Mouse (Mus musculus): Measurements from ENCODE around the gene Bcas3. TPM values are rescaled to one million over a fixed set of nuclear protein-coding genes. Genes with fewer than 3 reads are reported as not detected.

The Bcas3 gene
- total RNA-seq, 2 experiments from 2014 or later, result 97.0 to 136 TPM

- no peak for ATAC-seq (replicated peaks; ENCODE audit: low FRiP score, poor library complexity, severe bottlenecking)
Observed at GRCm38 (mm10) chr11:85643479-85644000, 290.6 kb downstream of the Bcas3 start.

- ATAC-seq (replicated peaks; ENCODE audit: low FRiP score, poor library complexity, severe bottlenecking), result peak; percentile 40; the same call in 1 of the 2 replicates
Observed at GRCm38 (mm10) chr11:85644027-85644747, 291.2 kb downstream of the Bcas3 start.

GRCm38 (mm10) chr11:85644748-85645060 lies 291.7 kb downstream of the Bcas3 start:
- peak; percentile 81 for ATAC-seq (replicated peaks; ENCODE audit: low FRiP score, poor library complexity, severe bottlenecking)

GRCm38 (mm10) chr11:85645152-85645835 lies 292.3 kb downstream of the Bcas3 start:
- ATAC-seq (replicated peaks; ENCODE audit: low FRiP score, poor library complexity, severe bottlenecking), result no peak

- no peak for ATAC-seq (replicated peaks; ENCODE audit: low FRiP score, poor library complexity, severe bottlenecking)
Observed at GRCm38 (mm10) chr11:85648893-85649292, 295.9 kb downstream of the Bcas3 start.

GRCm38 (mm10) chr11:85649373-85649772 lies 296.4 kb downstream of the Bcas3 start:
- no peak for ATAC-seq (replicated peaks; ENCODE audit: low FRiP score, poor library complexity, severe bottlenecking)

- ATAC-seq (replicated peaks; ENCODE audit: low FRiP score, poor library complexity, severe bottlenecking), result no peak
Observed at GRCm38 (mm10) chr11:85657471-85657870, 304.5 kb downstream of the Bcas3 start.

GRCm38 (mm10) chr11:85660304-85660703 lies 307.3 kb downstream of the Bcas3 start:
- no peak for ATAC-seq (replicated peaks; ENCODE audit: low FRiP score, poor library complexity, severe bottlenecking)

GRCm38 (mm10) chr11:85667176-85667575 lies 314.2 kb downstream of the Bcas3 start:
- no peak for ATAC-seq (replicated peaks; ENCODE audit: low FRiP score, poor library complexity, severe bottlenecking)

GRCm38 (mm10) chr11:85667741-85668140 lies 314.8 kb downstream of the Bcas3 start:
- ATAC-seq (replicated peaks; ENCODE audit: low FRiP score, poor library complexity, severe bottlenecking), result no peak

- ATAC-seq (replicated peaks; ENCODE audit: low FRiP score, poor library complexity, severe bottlenecking), result no peak
Observed at GRCm38 (mm10) chr11:85672881-85673475, 320.0 kb downstream of the Bcas3 start.

- no peak for ATAC-seq (replicated peaks; ENCODE audit: low FRiP score, poor library complexity, severe bottlenecking)
Observed at GRCm38 (mm10) chr11:85675244-85675643, 322.3 kb downstream of the Bcas3 start.

GRCm38 (mm10) chr11:85676357-85677004 lies 323.5 kb downstream of the Bcas3 start:
- ATAC-seq (replicated peaks; ENCODE audit: low FRiP score, poor library complexity, severe bottlenecking), result no peak

- ATAC-seq (replicated peaks; ENCODE audit: low FRiP score, poor library complexity, severe bottlenecking), result no peak
Observed at GRCm38 (mm10) chr11:85678666-85679065, 325.7 kb downstream of the Bcas3 start.

- no peak for ATAC-seq (replicated peaks; ENCODE audit: low FRiP score, poor library complexity, severe bottlenecking)
Observed at GRCm38 (mm10) chr11:85681580-85682419, 328.8 kb downstream of the Bcas3 start.

GRCm38 (mm10) chr11:85684981-85685380 lies 332.0 kb downstream of the Bcas3 start:
- no peak for ATAC-seq (replicated peaks; ENCODE audit: low FRiP score, poor library complexity, severe bottlenecking)

GRCm38 (mm10) chr11:85687816-85688439 lies 335.0 kb downstream of the Bcas3 start:
- ATAC-seq (replicated peaks; ENCODE audit: low FRiP score, poor library complexity, severe bottlenecking), result no peak

GRCm38 (mm10) chr11:85688440-85688838 lies 335.5 kb downstream of the Bcas3 start:
- no peak for ATAC-seq (replicated peaks; ENCODE audit: low FRiP score, poor library complexity, severe bottlenecking)

- no peak for ATAC-seq (replicated peaks; ENCODE audit: low FRiP score, poor library complexity, severe bottlenecking)
Observed at GRCm38 (mm10) chr11:85689226-85689625, 336.3 kb downstream of the Bcas3 start.
